Mouse (Mus musculus): Measurements from ENCODE around the gene Adamtsl5.
A peak's percentile ranks its signal among the peaks of the same experiment; 100 is the strongest.

Adamtsl5 gene

GRCm38 (mm10) chr10:80294788-80295303 is 53.4 kb downstream of the Adamtsl5 start:
- no peak for DNase-seq (ENCODE audit: low spot score in 2 of 2)

DNA sequence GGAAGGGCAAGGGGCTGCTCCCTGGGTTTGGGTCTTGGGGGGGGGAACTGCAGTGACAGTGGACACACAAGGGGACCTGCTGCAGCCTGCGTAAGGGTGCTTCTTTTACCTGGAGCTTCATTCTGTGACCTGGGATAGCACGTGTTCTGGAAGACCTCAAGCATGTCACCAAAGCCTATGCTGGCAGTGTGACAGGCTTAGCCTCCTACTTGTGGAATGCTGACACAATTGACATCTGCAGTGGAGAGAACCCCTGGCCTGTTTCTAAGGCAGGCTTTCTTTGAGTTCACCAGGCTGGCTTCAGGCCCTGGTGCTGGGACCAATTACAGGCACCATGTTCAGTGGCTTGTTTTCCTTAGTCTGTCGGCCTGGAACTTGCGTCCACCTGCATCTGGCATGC is 53.9 kb downstream of the Adamtsl5 start:
- DNase-seq (ENCODE audit: low spot score in 2 of 2): no peak

- no peak for DNase-seq (ENCODE audit: low spot score in 2 of 2)
These were observed 54.9 kb downstream of the Adamtsl5 start for GRCm38 (mm10) chr10:80293325-80293724.

GRCm38 (mm10) chr10:80292251-80293146 is 55.7 kb downstream of the Adamtsl5 start, which contains the start of gene Rps15:
Rps15 (plus strand) TSS chr10:80292453.
- peak; percentile 70 to 93 for DNase-seq (ENCODE audit: low spot score in 2 of 2)
